Mouse (Mus musculus): Measurements from ENCODE around the gene Bank1.

Bank1 gene

GRCm38 (mm10) chr3:136325783-136326182 is at the start of gene Bank1:
TSS of gene Bank1 (minus strand) at chr3:136326066.
- peak; percentile 67 for DNase-seq

- no peak for DNase-seq
These were observed 44.0 kb upstream of the Bank1 start for GRCm38 (mm10) chr3:136369916-136370315.

GRCm38 (mm10) chr3:136369466-136369865 is 43.6 kb upstream of the Bank1 start:
- DNase-seq, result no peak

- no peak for DNase-seq
These were observed 42.7 kb upstream of the Bank1 start for GRCm38 (mm10) chr3:136368505-136368999.

GRCm38 (mm10) chr3:136349690-136350089 is 23.8 kb upstream of the Bank1 start:
- peak; percentile 2 for DNase-seq

- DNase-seq, result no peak
These were observed 22.7 kb upstream of the Bank1 start for GRCm38 (mm10) chr3:136348611-136349010.

GRCm38 (mm10) chr3:136347277-136347676 is 21.4 kb upstream of the Bank1 start:
- DNase-seq, result no peak

GRCm38 (mm10) chr3:136341911-136342310 is 16.0 kb upstream of the Bank1 start:
- DNase-seq, result no peak

- no peak for DNase-seq
These were observed 14.0 kb upstream of the Bank1 start for GRCm38 (mm10) chr3:136339896-136340295.

- peak; percentile 62 for DNase-seq
These were observed 5.3 kb upstream of the Bank1 start for GRCm38 (mm10) chr3:136331135-136331534.

- no peak for DNase-seq
These were observed 4.2 kb upstream of the Bank1 start for GRCm38 (mm10) chr3:136330043-136330442.

GRCm38 (mm10) chr3:136329133-136329532 is 3.3 kb upstream of the Bank1 start:
- no peak for DNase-seq

- peak; percentile 13 for DNase-seq
These were observed 1.1 kb downstream of the Bank1 start for GRCm38 (mm10) chr3:136324716-136325115.

- no peak for DNase-seq
These were observed 3.9 kb downstream of the Bank1 start for GRCm38 (mm10) chr3:136321936-136322335.

GRCm38 (mm10) chr3:136308487-136308886 is 17.4 kb downstream of the Bank1 start:
- no peak for DNase-seq

GRCm38 (mm10) chr3:136306564-136307158 is 19.2 kb downstream of the Bank1 start:
- DNase-seq, result no peak

- DNase-seq, result no peak
These were observed 23.3 kb downstream of the Bank1 start for GRCm38 (mm10) chr3:136302541-136302940.

GRCm38 (mm10) chr3:136300810-136301209 is 25.1 kb downstream of the Bank1 start:
- DNase-seq, result peak; percentile 12

- no peak for DNase-seq
These were observed 28.5 kb downstream of the Bank1 start for GRCm38 (mm10) chr3:136297355-136297754.

- DNase-seq, result no peak
These were observed 30.6 kb downstream of the Bank1 start for GRCm38 (mm10) chr3:136295250-136295649.

- no peak for DNase-seq
These were observed 38.0 kb downstream of the Bank1 start for GRCm38 (mm10) chr3:136287883-136288282.

GRCm38 (mm10) chr3:136264969-136265595 is 60.8 kb downstream of the Bank1 start:
- no peak for DNase-seq

GRCm38 (mm10) chr3:136257761-136258160 is 68.1 kb downstream of the Bank1 start:
- no peak for DNase-seq

GRCm38 (mm10) chr3:136254713-136255112 is 71.2 kb downstream of the Bank1 start:
- DNase-seq, result no peak

- DNase-seq, result peak; percentile 1
These were observed 73.0 kb downstream of the Bank1 start for GRCm38 (mm10) chr3:136252820-136253219.

Data from lung, postnatal 36 days (tissue).